Mouse (Mus musculus): ENCODE measurements around the gene Coq4.

GRCm38 (mm10) chr2:29833796-29834195 is 46.5 kb downstream of the Coq4 start:
- no peak for TF ChIP-seq CTCF (IDR thresholded peaks at IDR 0.05; ENCODE audit: low read depth, low read length)
- no peak for TF ChIP-seq POLR2A (IDR thresholded peaks at IDR 0.05; ENCODE audit: borderline replicate concordance, low read depth, low read length)
